12 mouse cellular contexts compared by ENCODE assay signal in genomic region chr11:68113454-68114100, GRCm38 (mm10).
DNase-seq lines count a peak whose midpoint lies in the region; ATAC-seq and TF ChIP-seq lines count a peak whose summit lies in the region.
"Had no signal": no experiment of that assay in that cellular context is flagged by ENCODE, and none has a peak within 500 bp of the region (broad histone marks: within the 10 kb centered on the region; RNA-seq: fewer than 3 reads in every experiment).

No protein-coding gene starts in this region.

- H3K4me3 ChIP-seq in heart, embryonic 13.5 days = no peak overlapping the region
- H3K4me3 ChIP-seq in heart, adult 2 months = no peak overlapping the region
- H3K4me3 ChIP-seq in forebrain, embryonic 13.5 days = no peak overlapping the region
- H3K4me3 ChIP-seq in midbrain, embryonic 16.5 days (ENCODE audit: low read depth, low read length) = no peak overlapping the region
- H3K4me3 ChIP-seq: gastrocnemius, adult 2 months; intestine, embryonic 15.5 days; megakaryocyte, embryonic 14.5 days had no signal

- DNase-seq in heart, adult 2 months = no peak
- DNase-seq in lung, adult 18-20 months = peak; percentile 66 to 73
- no peak for DNase-seq in left cerebral cortex, postnatal 4 days
- DNase-seq in ovary, postnatal 14 days (ENCODE audit: low spot score) = no peak
- no peak for DNase-seq in cerebellum, adult 9-11 months
- DNase-seq: adrenal gland, postnatal 14 days; gastrocnemius, adult 2 months had no signal

- WGBS in heart, embryonic 13.5 days = 26% methylated on average over 11 of the region's 11 CpGs
- WGBS in heart, adult 2 months = 59% methylated on average over 11 of the region's 11 CpGs
- 24% methylated on average over 11 of the region's 11 CpGs for WGBS in forebrain, embryonic 13.5 days
- 28% methylated on average over 11 of the region's 11 CpGs for WGBS in midbrain, embryonic 16.5 days

- TF ChIP-seq EP300 in heart, adult 2 months (IDR thresholded peaks at IDR 0.05; ENCODE audit: insufficient read depth, low read depth, low read length) = no peak

- H3K9me3 ChIP-seq in heart, embryonic 13.5 days = no peaks in the 10 kb centered on the region
- H3K9me3 ChIP-seq in forebrain, embryonic 13.5 days (replicated peaks) = no peaks in the 10 kb centered on the region
- H3K9me3 ChIP-seq in midbrain, embryonic 16.5 days (replicated peaks; ENCODE audit: control insufficient read depth, low read length, poor library complexity, severe bottlenecking) = no peaks in the 10 kb centered on the region
- H3K9me3 ChIP-seq: intestine, embryonic 15.5 days; megakaryocyte, embryonic 14.5 days had no signal

- ATAC-seq in heart, embryonic 13.5 days (ENCODE audit: extremely low read depth, insufficient number of reproducible peaks, low FRiP score, low TSS enrichment) = no peak
- no peak for ATAC-seq in forebrain, embryonic 13.5 days
- ATAC-seq in midbrain, embryonic 16.5 days = no peak
- ATAC-seq: intestine, embryonic 15.5 days had no signal

- no peaks in the 10 kb centered on the region for H3K27me3 ChIP-seq in heart, embryonic 13.5 days (replicated peaks)
- H3K27me3 ChIP-seq in heart, adult 2 months (ENCODE audit: control insufficient read depth, insufficient read depth, low read length) = no peaks in the 10 kb centered on the region
- H3K27me3 ChIP-seq in forebrain, embryonic 13.5 days = no peaks in the 10 kb centered on the region
- H3K27me3 ChIP-seq in midbrain, embryonic 16.5 days (ENCODE audit: control insufficient read depth, insufficient read depth, low read depth, low read length) = no peaks in the 10 kb centered on the region
- H3K27me3 ChIP-seq: intestine, embryonic 15.5 days; megakaryocyte, embryonic 14.5 days had no signal

- no peaks in the 10 kb centered on the region for H3K36me3 ChIP-seq in heart, embryonic 13.5 days
- no peaks in the 10 kb centered on the region for H3K36me3 ChIP-seq in heart, adult 2 months (ENCODE audit: control insufficient read depth, insufficient read depth, low read length)
- no peaks in the 10 kb centered on the region for H3K36me3 ChIP-seq in forebrain, embryonic 13.5 days (ENCODE audit: poor library complexity, severe bottlenecking)
- H3K36me3 ChIP-seq in midbrain, embryonic 16.5 days (ENCODE audit: control insufficient read depth, insufficient read depth, low read length) = no peaks in the 10 kb centered on the region
- H3K36me3 ChIP-seq: intestine, embryonic 15.5 days had no signal

- peak overlapping the region; percentile 43 for H3K4me2 ChIP-seq in heart, embryonic 13.5 days
- H3K4me2 ChIP-seq in forebrain, embryonic 13.5 days = no peak overlapping the region; the same call in 1 of the 2 replicates
- no peak overlapping the region for H3K4me2 ChIP-seq in midbrain, embryonic 16.5 days (ENCODE audit: low read length)
- H3K4me2 ChIP-seq: intestine, embryonic 15.5 days had no signal

- no peak overlapping the region for H3K9ac ChIP-seq in heart, embryonic 13.5 days
- H3K9ac ChIP-seq in heart, adult 2 months (ENCODE audit: low read depth, low read length) = no peak overlapping the region
- no peak overlapping the region for H3K9ac ChIP-seq in forebrain, embryonic 13.5 days
- 0 out of 2 replicates have a peak overlapping the region, but pooled peaks have one; percentile 4 for H3K9ac ChIP-seq in midbrain, embryonic 16.5 days (ENCODE audit: low read depth, low read length)
- H3K9ac ChIP-seq: intestine, embryonic 15.5 days had no signal

- H3K27ac ChIP-seq in heart, embryonic 13.5 days (replicated peaks) = no peak overlapping the region
- no peak overlapping the region for H3K27ac ChIP-seq in heart, adult 2 months
- peak overlapping the region; percentile 57; the same call in 1 of the 2 replicates for H3K27ac ChIP-seq in forebrain, embryonic 13.5 days
- peak overlapping the region; percentile 66 for H3K27ac ChIP-seq in midbrain, embryonic 16.5 days (ENCODE audit: low read length)
- H3K27ac ChIP-seq: gastrocnemius, adult 2 months; intestine, embryonic 15.5 days had no signal

- no peak for TF ChIP-seq POLR2A in heart, adult 2 months (IDR thresholded peaks at IDR 0.05; ENCODE audit: insufficient read depth, low read depth, low read length)

- H3K79me2 ChIP-seq in heart, adult 2 months (replicated peaks; ENCODE audit: control insufficient read depth, insufficient read depth, low read length) = no peaks in the 10 kb centered on the region

- no peak for TF ChIP-seq CTCF in heart, adult 2 months (IDR thresholded peaks at IDR 0.05)

- peaks cover 21% of the 10 kb centered on the region for H3K4me1 ChIP-seq in heart, embryonic 13.5 days
- H3K4me1 ChIP-seq in heart, adult 2 months (ENCODE audit: control insufficient read depth, insufficient read depth, low read length) = no peaks in the 10 kb centered on the region
- H3K4me1 ChIP-seq in forebrain, embryonic 13.5 days = peaks cover 14% of the 10 kb centered on the region
- H3K4me1 ChIP-seq in midbrain, embryonic 16.5 days (ENCODE audit: control insufficient read depth, insufficient read depth, low read length) = peaks cover 13% of the 10 kb centered on the region

- intact Hi-C loops in heart, adult 2 months (cut with DNase I) = loop anchor here (10.0 kb wide), 1 partner anchor 109 kb away; no protein-coding TSS in a partner anchor
- intact Hi-C loops in left cerebral cortex, postnatal 4 days (cut with DNase I) = no loop called here

Comparison
In these comparisons a context has a peak if more than half of its experiments do, and no peak if none do; other contexts are left out.
1. H3K27ac ChIP-seq: peak in forebrain, embryonic 13.5 days (single experiment) and midbrain, embryonic 16.5 days (single experiment); none in heart, embryonic 13.5 days (single experiment) and heart, adult 2 months (single experiment).
2. DNase-seq: peak in lung, adult 18-20 months (2 of 2); none in heart, adult 2 months (0 of 2), left cerebral cortex, postnatal 4 days (single experiment), ovary, postnatal 14 days (single experiment) and cerebellum, adult 9-11 months (single experiment).